Mouse (Mus musculus) lung, postnatal 0 days (tissue): ENCODE results near the gene Pdgfa.

Source experiments
- CTCF ChIP-seq: IDR thresholded peaks from 2 replicates; pipeline ENCODE4 v1.5.1; 2016; ENCODE audit warnings: antibody characterized with exemption, mild to moderate bottlenecking
- EP300 ChIP-seq: IDR thresholded peaks from 2 replicates; pipeline ENCODE4 v1.6.1; 2016; ENCODE audit warnings: antibody characterized with exemption, mild to moderate bottlenecking, control low read depth

GRCm38 (mm10) chr5:138945011-138945410 lies 52.2 kb downstream of the Pdgfa start:
- no peak for TF ChIP-seq CTCF
- TF ChIP-seq EP300 = no peak
